Mouse (Mus musculus): ENCODE data around the gene Mycn. TPM values are rescaled to one million over a fixed set of nuclear protein-coding genes. Genes with fewer than 3 reads are reported as not detected.
A peak's percentile ranks its signal among the peaks of the same experiment; 100 is the strongest.

Gene Mycn
- polyA plus RNA-seq, 1 experiment from 2014 or later: 3.4 TPM

DNA sequence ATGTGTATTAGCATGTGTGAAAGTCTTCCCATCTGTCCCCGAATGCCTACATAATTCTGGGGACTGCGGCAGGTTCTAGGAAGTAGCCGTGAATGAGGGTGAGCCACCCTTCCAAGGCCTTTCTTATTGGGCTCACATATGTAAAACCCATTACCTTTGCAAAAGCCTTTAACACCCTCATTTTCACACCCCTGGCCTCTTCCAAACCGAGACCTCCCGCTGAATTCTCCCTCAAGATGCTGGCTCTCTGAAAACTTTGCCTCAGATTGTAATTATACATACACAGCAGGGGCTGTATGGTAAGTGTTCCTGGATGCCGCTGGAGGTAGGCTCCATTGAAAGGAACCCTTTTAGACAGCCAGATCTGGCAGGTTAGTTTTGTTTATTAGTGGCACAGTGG is 1.6 kb upstream of the Mycn start:
- peaks cover 45% of the 10 kb centered on the region for H3K27me3 ChIP-seq (ENCODE audit: control insufficient read depth, insufficient read depth, low read depth, low read length)
- no peak overlapping the region for H3K27ac ChIP-seq (ENCODE audit: low read length)
- no peaks in the 10 kb centered on the region for H3K36me3 ChIP-seq (ENCODE audit: control insufficient read depth, insufficient read depth)
- no peak overlapping the region for H3K9ac ChIP-seq (ENCODE audit: low read depth, low read length)
- no peak for ATAC-seq (ENCODE audit: low read depth)
- no peak overlapping the region for H3K4me2 ChIP-seq (ENCODE audit: low read depth, low read length)
- H3K9me3 ChIP-seq (replicated peaks; ENCODE audit: control insufficient read depth, low read length): no peaks in the 10 kb centered on the region
- H3K4me3 ChIP-seq (ENCODE audit: low read depth, low read length): no peak overlapping the region
- peaks cover 4% of the 10 kb centered on the region for H3K4me1 ChIP-seq (ENCODE audit: control insufficient read depth, low read depth, low read length)
- WGBS (ENCODE audit: insufficient replicate concordance): 60% methylated on average over 6 of the region's 6 CpGs

DNA sequence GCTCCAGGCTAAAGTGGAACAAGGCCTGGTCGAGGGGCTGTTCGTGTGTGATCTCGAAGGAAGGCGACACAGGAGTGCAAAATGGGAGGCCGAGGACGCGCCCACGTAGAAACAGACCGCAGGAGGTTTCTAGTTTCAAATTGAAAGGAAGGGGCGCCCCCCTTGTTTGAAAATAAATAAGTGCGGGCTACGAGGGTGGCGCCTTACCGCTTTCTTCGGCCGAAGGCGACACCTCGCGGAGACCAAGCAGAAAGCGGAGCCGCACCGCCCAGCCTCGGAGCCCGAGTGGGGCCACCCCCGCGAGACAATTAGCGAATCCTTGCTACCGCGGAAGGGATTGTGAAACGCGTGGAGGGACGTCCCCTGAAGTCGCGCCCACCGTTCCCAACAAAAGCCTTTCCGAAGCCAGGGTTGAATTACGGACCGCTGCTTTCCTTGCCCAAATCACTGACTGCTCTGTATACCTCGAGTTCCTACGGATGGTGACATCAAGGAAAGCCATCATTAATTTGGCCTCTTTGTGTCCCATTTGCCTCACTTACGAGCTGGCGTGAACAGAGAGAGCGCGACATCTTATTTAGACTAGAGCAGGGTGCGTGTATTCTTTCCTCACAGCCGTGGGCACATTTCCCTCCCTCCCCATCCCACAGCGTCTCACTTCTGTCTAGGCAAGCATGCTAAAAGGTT is 793 bp upstream of the Mycn start:
- 0 out of 2 replicates have a peak overlapping the region, but pooled peaks have one; percentile 33 for H3K27ac ChIP-seq (ENCODE audit: low read length)
- H3K4me3 ChIP-seq (ENCODE audit: low read depth, low read length): peak overlapping the region; percentile 65
- no peaks in the 10 kb centered on the region for H3K36me3 ChIP-seq (ENCODE audit: control insufficient read depth, insufficient read depth)
- WGBS (ENCODE audit: insufficient replicate concordance): 2% methylated on average over 47 of the region's 47 CpGs
- peak overlapping the region; percentile 73 for H3K4me2 ChIP-seq (ENCODE audit: low read depth, low read length)
- no peaks in the 10 kb centered on the region for H3K9me3 ChIP-seq (replicated peaks; ENCODE audit: control insufficient read depth, low read length)
- H3K27me3 ChIP-seq (ENCODE audit: control insufficient read depth, insufficient read depth, low read depth, low read length): peaks cover 52% of the 10 kb centered on the region
- H3K9ac ChIP-seq (ENCODE audit: low read depth, low read length): peak overlapping the region; percentile 21
- H3K4me1 ChIP-seq (ENCODE audit: control insufficient read depth, low read depth, low read length): peaks cover 4% of the 10 kb centered on the region
- ATAC-seq (ENCODE audit: low read depth): peak; percentile 58

DNA sequence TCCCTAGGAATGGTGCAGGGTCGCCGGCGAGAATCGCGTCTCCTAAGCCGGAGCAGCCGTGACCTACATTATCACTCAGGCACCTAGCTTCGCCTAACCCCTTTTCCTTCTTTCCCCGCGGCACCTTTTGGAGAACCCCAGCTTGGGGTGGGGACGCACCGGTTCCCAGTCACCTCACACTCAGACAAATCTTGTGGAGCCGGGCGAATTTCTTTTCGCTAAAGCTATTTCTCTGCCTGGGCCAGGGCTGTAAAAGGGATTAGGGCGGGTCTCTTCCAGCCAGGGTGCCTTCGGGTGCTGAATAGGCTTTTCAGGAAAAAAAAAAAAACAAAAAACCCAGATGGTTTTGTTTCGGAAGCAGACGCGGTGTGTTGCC is 597 bp downstream of the Mycn start:
- peaks cover 4% of the 10 kb centered on the region for H3K4me1 ChIP-seq (ENCODE audit: control insufficient read depth, low read depth, low read length)
- WGBS (ENCODE audit: insufficient replicate concordance): under 1% methylated on average over 20 of the region's 20 CpGs
- H3K9ac ChIP-seq (ENCODE audit: low read depth, low read length): peak overlapping the region; percentile 45; the same call in 1 of the 2 replicates
- no peaks in the 10 kb centered on the region for H3K9me3 ChIP-seq (replicated peaks; ENCODE audit: control insufficient read depth, low read length)
- peak overlapping the region; percentile 73 for H3K4me2 ChIP-seq (ENCODE audit: low read depth, low read length)
- H3K27me3 ChIP-seq (ENCODE audit: control insufficient read depth, insufficient read depth, low read depth, low read length): peaks cover 59% of the 10 kb centered on the region
- ATAC-seq (ENCODE audit: low read depth): no peak
- peak overlapping the region; percentile 65 for H3K4me3 ChIP-seq (ENCODE audit: low read depth, low read length)
- H3K27ac ChIP-seq (ENCODE audit: low read length): no peak overlapping the region
- no peaks in the 10 kb centered on the region for H3K36me3 ChIP-seq (ENCODE audit: control insufficient read depth, insufficient read depth)

DNA sequence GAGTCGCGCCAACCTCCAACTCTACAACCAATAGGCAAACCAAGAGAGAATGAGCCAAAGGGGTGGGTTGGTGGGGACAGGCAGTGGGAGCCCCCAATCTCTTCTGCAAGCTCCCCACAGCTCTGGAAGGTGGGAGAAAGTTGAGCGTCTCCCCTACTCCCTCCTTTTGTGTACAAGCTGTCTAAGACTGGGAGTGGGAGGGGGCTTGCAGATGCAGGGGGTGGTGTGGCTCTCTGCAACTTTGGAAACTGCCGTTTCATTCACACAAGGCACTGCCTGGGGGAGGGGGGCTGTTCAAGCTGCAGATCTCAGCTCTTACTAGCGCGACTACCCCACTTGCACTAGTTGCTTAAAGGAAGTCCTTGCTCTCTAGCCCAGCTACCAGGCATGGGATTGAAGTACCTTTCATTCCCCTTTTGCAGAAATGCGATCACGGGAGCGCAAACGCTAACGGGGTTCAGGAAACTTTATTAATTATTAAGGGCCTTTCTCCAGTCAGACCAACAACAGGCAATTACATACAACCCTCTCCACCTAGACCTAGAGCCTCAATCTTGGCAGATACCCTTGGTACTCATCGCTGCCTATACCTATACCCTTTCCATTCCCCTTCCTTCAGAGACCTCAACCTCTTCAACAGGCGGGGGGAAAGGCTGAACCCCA is 1.1 kb downstream of the Mycn start:
- H3K27ac ChIP-seq (ENCODE audit: low read length): no peak overlapping the region
- WGBS (ENCODE audit: insufficient replicate concordance): 1% methylated on average over 13 of the region's 13 CpGs
- no peak overlapping the region for H3K9ac ChIP-seq (ENCODE audit: low read depth, low read length)
- H3K36me3 ChIP-seq (ENCODE audit: control insufficient read depth, insufficient read depth): no peaks in the 10 kb centered on the region
- peak overlapping the region; percentile 65 for H3K4me3 ChIP-seq (ENCODE audit: low read depth, low read length)
- peaks cover 4% of the 10 kb centered on the region for H3K4me1 ChIP-seq (ENCODE audit: control insufficient read depth, low read depth, low read length)
- ATAC-seq (ENCODE audit: low read depth): no peak
- H3K4me2 ChIP-seq (ENCODE audit: low read depth, low read length): peak overlapping the region; percentile 73
- H3K27me3 ChIP-seq (ENCODE audit: control insufficient read depth, insufficient read depth, low read depth, low read length): peaks cover 59% of the 10 kb centered on the region
- H3K9me3 ChIP-seq (replicated peaks; ENCODE audit: control insufficient read depth, low read length): no peaks in the 10 kb centered on the region

DNA sequence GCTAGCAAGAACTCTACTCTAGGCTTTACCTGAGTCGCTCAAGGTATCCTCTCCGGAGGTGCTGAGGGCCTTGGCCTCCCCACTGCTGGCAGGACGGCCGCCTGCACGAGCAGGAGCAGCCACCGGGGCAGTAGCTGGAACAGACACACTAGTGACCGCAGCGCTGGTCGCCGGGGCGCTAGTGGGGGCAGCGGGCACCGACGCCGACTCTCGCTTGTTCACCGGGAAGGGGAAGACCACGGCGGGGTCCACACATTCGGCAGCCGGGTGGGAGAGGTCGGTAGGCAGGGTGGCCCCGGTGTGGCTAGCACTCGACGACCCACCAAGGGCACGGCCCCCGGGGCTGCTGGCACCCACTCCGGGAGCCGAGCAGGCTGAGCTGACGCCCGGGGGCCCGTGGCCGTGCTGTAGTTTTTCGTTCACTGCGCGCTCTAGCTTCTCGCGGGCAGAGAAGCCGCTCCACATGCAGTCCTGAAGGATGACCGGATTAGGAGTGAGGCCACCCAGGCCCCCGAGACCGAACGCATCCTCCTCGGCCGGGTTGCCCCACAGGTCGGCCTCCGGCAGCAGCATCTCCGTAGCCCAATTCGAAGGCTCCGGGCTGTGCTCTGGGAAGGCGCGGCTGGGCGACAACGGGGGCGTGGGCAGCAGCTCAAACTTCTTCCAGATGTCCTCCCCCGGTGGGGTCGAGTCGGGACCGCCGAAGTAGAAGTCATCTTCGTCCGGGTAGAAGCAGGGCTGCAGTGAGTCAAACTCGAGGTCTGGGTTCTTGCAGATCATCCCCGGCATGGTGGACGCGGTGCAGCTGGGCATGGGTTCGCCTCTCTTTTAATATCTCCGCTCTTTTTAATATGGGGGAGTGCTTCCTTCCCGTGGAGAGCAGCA is 1.9 kb downstream of the Mycn start:
- no peaks in the 10 kb centered on the region for H3K9me3 ChIP-seq (replicated peaks; ENCODE audit: control insufficient read depth, low read length)
- no peaks in the 10 kb centered on the region for H3K36me3 ChIP-seq (ENCODE audit: control insufficient read depth, insufficient read depth)
- WGBS (ENCODE audit: insufficient replicate concordance): under 1% methylated on average over 66 of the region's 69 CpGs
- H3K4me3 ChIP-seq (ENCODE audit: low read depth, low read length): peak overlapping the region; percentile 65
- peak overlapping the region; percentile 52 for H3K9ac ChIP-seq (ENCODE audit: low read depth, low read length)
- H3K4me2 ChIP-seq (ENCODE audit: low read depth, low read length): peak overlapping the region; percentile 73
- H3K4me1 ChIP-seq (ENCODE audit: control insufficient read depth, low read depth, low read length): peaks cover 4% of the 10 kb centered on the region
- H3K27ac ChIP-seq (ENCODE audit: low read length): no peak overlapping the region
- H3K27me3 ChIP-seq (ENCODE audit: control insufficient read depth, insufficient read depth, low read depth, low read length): peaks cover 59% of the 10 kb centered on the region
- no peak for ATAC-seq (ENCODE audit: low read depth)

DNA sequence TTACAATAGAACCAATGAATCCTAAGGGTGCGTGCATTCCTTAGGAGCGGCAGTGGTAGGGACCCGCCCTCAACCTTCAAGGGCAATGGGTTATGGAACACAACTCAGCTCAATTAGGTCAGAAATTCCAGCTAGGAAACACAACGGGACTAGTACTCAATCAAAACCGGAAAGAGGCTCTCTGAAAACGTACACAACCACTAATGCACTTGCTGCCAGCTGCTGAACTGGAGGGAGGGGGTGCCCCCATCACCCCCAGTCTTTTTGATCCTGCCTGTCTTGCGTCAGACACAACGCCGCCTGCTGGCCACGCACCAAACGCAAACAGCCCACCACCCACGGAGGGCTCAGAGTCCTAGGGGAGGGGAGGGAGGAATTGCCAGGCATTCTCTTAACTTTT is 2.9 kb downstream of the Mycn start:
- WGBS (ENCODE audit: insufficient replicate concordance): 1% methylated on average over 12 of the region's 12 CpGs
- H3K36me3 ChIP-seq (ENCODE audit: control insufficient read depth, insufficient read depth): no peaks in the 10 kb centered on the region
- no peak for ATAC-seq (ENCODE audit: low read depth)
- H3K4me3 ChIP-seq (ENCODE audit: low read depth, low read length): peak overlapping the region; percentile 65
- peaks cover 59% of the 10 kb centered on the region for H3K27me3 ChIP-seq (ENCODE audit: control insufficient read depth, insufficient read depth, low read depth, low read length)
- no peaks in the 10 kb centered on the region for H3K9me3 ChIP-seq (replicated peaks; ENCODE audit: control insufficient read depth, low read length)
- H3K4me2 ChIP-seq (ENCODE audit: low read depth, low read length): peak overlapping the region; percentile 73
- H3K27ac ChIP-seq (ENCODE audit: low read length): no peak overlapping the region
- H3K9ac ChIP-seq (ENCODE audit: low read depth, low read length): no peak overlapping the region; the same call in 1 of the 2 replicates
- H3K4me1 ChIP-seq (ENCODE audit: control insufficient read depth, low read depth, low read length): peaks cover 4% of the 10 kb centered on the region

DNA sequence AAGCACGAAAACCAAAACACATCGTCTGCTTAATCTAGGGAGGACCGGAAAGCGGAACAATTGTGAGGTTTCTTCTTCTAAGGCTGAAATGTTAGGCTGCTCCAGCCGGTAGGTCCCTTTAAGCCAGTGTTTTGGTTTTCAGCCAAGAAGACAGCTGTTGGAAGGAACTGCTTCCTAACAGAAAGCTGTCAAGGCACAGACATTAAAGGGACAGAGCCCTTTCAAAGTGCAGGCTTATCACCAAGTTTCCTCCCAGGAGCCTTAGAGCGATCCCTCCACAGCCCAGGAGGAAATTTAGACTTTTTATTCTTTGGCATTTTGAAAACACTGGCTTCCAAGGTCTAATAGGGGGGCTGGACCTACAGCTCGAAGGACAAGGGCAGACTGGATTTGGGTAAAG is 3.4 kb downstream of the Mycn start:
- 7% methylated on average over 7 of the region's 7 CpGs for WGBS (ENCODE audit: insufficient replicate concordance)
- Histone ChIP-seq H3K4me3 (ENCODE audit: low read depth, low read length) (peak overlapping the region; percentile 65), H3K36me3 (ENCODE audit: control insufficient read depth, insufficient read depth) (no peaks in the 10 kb centered on the region), H3K4me2 (ENCODE audit: low read depth, low read length) (peak overlapping the region; percentile 73), H3K4me1 (ENCODE audit: control insufficient read depth, low read depth, low read length) (peaks cover 4% of the 10 kb centered on the region), H3K9me3 (replicated peaks; ENCODE audit: control insufficient read depth, low read length) (no peaks in the 10 kb centered on the region), H3K27ac (ENCODE audit: low read length) (no peak overlapping the region), H3K27me3 (ENCODE audit: control insufficient read depth, insufficient read depth, low read depth, low read length) (peaks cover 59% of the 10 kb centered on the region), H3K9ac (ENCODE audit: low read depth, low read length) (no peak overlapping the region)
- ATAC-seq (ENCODE audit: low read depth): no peak

DNA sequence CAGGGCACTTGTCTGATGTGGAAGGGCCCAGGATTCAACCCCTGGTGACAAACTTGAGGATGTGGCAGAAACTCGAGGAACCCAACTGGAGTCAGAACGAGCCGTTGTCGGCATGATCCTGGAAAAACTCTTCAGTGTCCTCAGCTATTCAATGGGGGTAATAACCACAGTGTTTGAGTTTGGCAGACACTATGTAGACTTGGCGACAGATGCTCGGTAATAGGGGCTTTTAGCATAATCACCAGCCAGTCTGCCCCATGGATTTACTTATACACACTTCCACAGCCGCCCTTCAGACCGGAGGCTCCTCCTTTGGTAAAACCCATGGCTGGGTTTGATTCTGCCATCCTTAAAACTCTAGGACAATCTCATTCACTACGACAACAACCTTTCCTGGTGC is 4.0 kb downstream of the Mycn start:
- no peak overlapping the region; the same call in 1 of the 2 replicates for H3K4me2 ChIP-seq (ENCODE audit: low read depth, low read length)
- 33% methylated on average over 9 of the region's 9 CpGs for WGBS (ENCODE audit: insufficient replicate concordance)
- no peaks in the 10 kb centered on the region for H3K36me3 ChIP-seq (ENCODE audit: control insufficient read depth, insufficient read depth)
- no peak for ATAC-seq (ENCODE audit: low read depth)
- H3K4me1 ChIP-seq (ENCODE audit: control insufficient read depth, low read depth, low read length): peaks cover 4% of the 10 kb centered on the region
- H3K27ac ChIP-seq (ENCODE audit: low read length): no peak overlapping the region
- peaks cover 58% of the 10 kb centered on the region for H3K27me3 ChIP-seq (ENCODE audit: control insufficient read depth, insufficient read depth, low read depth, low read length)
- H3K9me3 ChIP-seq (replicated peaks; ENCODE audit: control insufficient read depth, low read length): no peaks in the 10 kb centered on the region
- no peak overlapping the region for H3K4me3 ChIP-seq (ENCODE audit: low read depth, low read length)
- H3K9ac ChIP-seq (ENCODE audit: low read depth, low read length): no peak overlapping the region

Data from liver, embryonic 16.5 days (tissue).